Mouse (Mus musculus): ENCODE results near the gene Nkiras2.
"Not testable (repeated sequence)": the region's sequence is repeated elsewhere in the genome, so short reads cannot be mapped to it uniquely, and the experiment has no call there.

The Nkiras2 gene

DNA sequence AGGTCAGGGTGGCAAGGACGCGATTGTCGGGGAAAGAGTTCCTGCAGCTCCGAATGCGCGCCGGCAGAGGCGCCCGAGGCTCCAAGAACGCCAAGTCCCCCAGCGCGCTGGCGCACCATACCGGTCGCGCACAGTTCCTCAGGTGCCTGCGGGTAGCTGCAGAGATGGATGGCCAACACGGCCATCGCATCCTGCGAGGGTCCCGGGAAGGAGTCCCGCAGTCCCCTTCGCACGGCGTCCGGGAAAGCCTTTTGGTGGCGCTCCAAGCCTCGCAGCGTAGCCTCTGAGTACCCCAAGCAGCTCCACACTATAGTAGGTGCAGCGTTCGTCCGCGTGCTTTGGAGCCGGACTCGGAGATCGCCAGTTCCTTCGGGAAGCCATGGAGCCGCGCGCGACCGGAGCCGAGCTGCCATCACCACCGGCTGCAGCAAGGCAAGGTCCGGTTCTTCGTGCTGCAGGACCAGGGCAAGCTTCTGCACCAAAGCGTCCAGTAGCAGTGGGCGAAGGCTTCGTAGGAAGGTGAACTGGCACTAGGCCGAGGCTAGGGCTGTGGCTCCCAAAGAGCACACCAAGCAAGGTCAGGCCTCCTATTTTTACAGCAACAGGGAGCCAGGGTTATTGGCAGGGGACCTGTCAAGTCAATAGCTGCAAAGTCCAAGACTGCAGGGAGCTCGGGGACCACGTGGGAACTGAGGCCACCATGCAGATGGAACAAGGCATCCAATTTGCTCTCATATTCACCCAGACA lies 21.3 kb downstream of the Nkiras2 start:
- peak; percentile 11 to 26 for DNase-seq

GRCm38 (mm10) chr11:100643612-100644575 lies 24.9 kb downstream of the Nkiras2 start:
- no peak for DNase-seq

DNA sequence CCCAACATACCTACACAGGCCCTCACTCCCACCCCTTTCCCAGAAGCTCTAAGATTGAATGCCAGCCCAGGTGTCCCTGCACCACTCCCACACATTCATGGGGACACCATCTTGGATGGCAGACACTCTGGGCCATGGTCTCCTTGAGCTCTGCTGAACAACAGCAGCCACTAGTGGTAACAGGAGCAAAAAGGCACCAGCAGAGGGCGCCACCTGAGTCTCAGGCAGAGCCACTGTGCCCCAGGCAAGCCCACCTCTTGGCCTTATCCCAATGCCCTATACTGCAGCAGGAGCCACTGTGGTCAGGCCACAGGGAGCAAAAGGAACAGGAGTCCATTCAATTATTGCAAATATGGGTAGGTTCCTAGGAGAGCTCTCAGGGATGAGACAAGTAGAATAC lies 27.2 kb downstream of the Nkiras2 start:
- peak in 1 of 2 experiments; percentile 52 for DNase-seq

- DNase-seq = no peak
Measured at GRCm38 (mm10) chr11:100648405-100648804, 29.4 kb downstream of the Nkiras2 start.

GRCm38 (mm10) chr11:100651205-100651604 lies 32.2 kb downstream of the Nkiras2 start:
- no peak for DNase-seq

GRCm38 (mm10) chr11:100651748-100652147 lies 32.7 kb downstream of the Nkiras2 start:
- no peak for DNase-seq

DNA sequence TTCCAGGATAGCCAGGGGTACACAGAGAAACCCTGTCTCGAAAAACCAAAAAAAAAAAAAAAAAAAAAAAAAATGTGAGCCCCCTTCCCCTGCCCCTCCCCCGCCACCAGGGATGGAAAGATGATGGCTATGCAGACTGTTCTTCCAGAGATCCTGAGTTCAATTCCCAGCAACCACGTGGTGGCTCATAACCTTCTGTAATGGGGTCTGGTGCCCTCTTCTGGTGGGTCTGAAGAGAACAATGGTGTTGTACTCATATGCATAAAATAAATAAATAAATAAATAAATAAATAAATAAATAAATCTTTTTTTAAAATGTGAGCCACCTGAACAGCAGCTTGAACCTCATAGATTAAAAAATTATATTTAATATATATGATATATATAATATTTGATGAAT lies 36.5 kb downstream of the Nkiras2 start:
- not testable (repeated sequence) for DNase-seq

DNA sequence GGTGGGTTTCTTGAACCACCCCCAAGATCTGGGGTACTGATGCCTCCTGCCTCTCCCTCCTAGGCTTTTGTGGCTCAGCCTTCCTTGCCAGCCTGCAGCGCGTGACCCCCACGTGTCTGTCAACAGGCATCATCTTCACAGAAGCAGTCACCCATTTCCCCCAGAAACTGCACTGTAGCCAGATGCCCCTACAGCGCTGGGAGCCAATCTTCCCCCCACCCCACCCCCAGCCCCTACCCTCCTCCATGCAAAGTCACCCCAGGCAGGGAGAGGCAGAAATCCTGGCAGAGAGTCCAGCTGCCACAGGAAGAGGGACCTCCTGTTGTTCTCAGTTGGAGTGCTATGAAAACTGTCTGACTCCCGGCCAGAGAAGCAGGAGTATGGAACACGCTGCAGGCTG lies 37.4 kb downstream of the Nkiras2 start:
- no peak for DNase-seq

DNA sequence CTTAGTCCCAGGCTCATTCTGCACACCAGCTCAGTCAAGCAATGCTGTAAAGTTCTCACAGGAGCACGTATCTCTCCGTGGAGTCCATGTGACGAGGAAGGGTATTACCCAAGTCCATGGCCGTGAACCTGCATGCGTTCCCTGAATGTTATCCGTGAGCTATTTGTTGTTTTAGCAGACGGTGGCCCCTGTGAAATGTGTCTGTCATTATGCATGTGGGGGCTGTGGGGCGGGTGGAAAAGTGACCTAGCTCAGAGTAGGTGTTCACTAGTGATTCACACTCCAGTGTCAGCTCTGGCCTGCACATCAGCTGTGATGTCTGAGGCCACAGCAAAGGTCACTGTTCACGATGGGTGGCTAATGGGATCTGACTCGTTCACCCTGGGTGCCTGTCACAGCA lies 40.8 kb downstream of the Nkiras2 start:
- no peak for DNase-seq

GRCm38 (mm10) chr11:100671049-100671448 lies 52.0 kb downstream of the Nkiras2 start:
- no peak for DNase-seq

GRCm38 (mm10) chr11:100671956-100672355 lies 52.9 kb downstream of the Nkiras2 start:
- DNase-seq = no peak

- DNase-seq = no peak
Measured at GRCm38 (mm10) chr11:100673169-100673568, 54.1 kb downstream of the Nkiras2 start.
